Mouse (Mus musculus) heart, postnatal 0 days (tissue): Measurements from ENCODE around the gene Lin9.

Experiments
- CTCF ChIP-seq: IDR thresholded peaks from 2 replicates; pipeline ENCODE4 v1.5.1; 2016; ENCODE audit warnings: antibody characterized with exemption, control low read depth, low read depth
- EP300 ChIP-seq: IDR thresholded peaks from 2 replicates; pipeline ENCODE4 v1.6.1; 2016; ENCODE audit warnings: antibody characterized with exemption, low read depth

DNA sequence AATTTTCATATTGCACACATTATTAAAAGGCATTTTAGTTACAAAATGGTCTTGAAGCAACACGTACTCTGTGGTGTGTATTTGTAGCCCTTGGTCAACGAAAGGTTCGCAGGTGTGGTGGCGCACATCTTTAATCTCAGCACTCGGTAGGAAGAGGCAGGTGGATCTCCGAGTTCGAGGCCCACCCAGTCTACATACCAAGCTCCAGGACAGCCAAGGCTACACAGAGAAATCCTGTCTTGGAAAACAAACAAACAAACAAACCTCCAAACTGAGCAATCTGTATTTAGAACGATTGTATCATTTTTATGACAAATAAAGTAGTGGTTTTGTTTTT lies 1.2 kb downstream of the Lin9 start:
- TF ChIP-seq CTCF (no peak), EP300 (no peak)
